Mouse (Mus musculus) liver, embryonic 14.5 days (tissue): Measurements from ENCODE around the gene Psmd14.

ENCODE experiments used
- CTCF ChIP-seq: IDR thresholded peaks from 2 replicates; pipeline ENCODE4 v1.5.1; 2016; ENCODE audit warnings: antibody characterized with exemption, low read depth, control low read depth
- EP300 ChIP-seq: IDR thresholded peaks from 2 replicates; pipeline ENCODE4 v1.6.1; 2016; ENCODE audit warnings: antibody characterized with exemption, low read depth

- TF ChIP-seq CTCF (no peak), EP300 (no peak)
Measured at GRCm38 (mm10) chr2:61837243-61837806, 125.8 kb downstream of the Psmd14 start.
